Mouse (Mus musculus): ENCODE data around the gene Eras. TPM values are rescaled to one million over a fixed set of nuclear protein-coding genes. Genes with fewer than 3 reads are reported as not detected.

Gene Eras
- polyA plus RNA-seq, 1 experiment from 2014 or later = not detected

DNA sequence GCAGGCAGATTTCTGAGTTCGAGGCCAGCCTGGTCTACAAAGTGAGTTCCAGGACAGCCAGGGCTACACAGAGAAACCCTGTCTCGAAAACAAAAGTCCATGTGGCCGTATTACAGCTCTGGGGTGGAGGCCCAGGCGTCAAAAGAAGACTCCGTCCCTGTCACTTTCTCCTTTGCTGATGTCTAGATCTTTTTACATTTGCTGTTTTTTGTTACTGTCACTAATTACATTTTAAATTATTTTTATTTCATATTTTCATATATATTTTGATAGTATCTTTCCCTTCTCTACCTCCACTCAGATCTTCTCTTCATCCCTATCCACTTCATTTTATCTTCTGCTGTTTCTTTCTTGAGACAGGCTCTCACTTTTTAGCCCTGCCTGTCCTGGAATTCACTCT, 20.7 kb downstream of the Eras start, which contains the start of gene Gm10491:
TSS of gene Gm10491 (minus strand) at position 101 of the 400 bp plus-strand sequence.
- no peak for ATAC-seq (ENCODE audit: low FRiP score)
- 78% methylated on average over 5 of the region's 5 CpGs for WGBS
- no peak within 1 kb of the TSS for H3K9ac ChIP-seq

DNA sequence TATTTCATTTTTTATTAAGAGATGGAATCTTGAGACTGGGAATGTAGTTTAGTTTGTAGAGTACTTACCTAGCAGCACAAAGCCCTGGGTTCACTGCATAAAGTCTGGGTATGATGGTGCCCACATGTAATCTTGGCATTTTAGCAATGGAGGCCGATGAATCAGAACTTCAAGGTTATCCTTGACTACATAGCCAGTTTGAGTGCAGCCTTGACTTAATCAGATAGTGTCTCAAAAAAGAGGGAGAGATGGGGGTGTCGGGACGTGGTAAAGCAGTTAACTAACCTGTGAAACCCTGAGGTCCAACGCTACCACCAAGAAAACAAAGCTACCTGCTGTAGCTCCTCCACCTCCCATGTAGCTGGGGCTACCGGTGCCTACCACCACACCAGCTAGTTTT, 24.0 kb downstream of the Eras start:
- Histone ChIP-seq H3K27ac (no peak overlapping the region), H3K4me3 (no peak overlapping the region), H3K4me1 (0 out of 2 replicates have a peak, but pooled peaks cover 2% of the 10 kb centered on the region), H3K9me3 (replicated peaks) (no peaks in the 10 kb centered on the region), H3K27me3 (no peaks in the 10 kb centered on the region), H3K9ac (no peak overlapping the region), H3K36me3 (0 out of 2 replicates have a peak, but pooled peaks cover 10% of the 10 kb centered on the region), H3K4me2 (replicated peaks) (no peak overlapping the region)
- WGBS = 95% methylated on average over 5 of the region's 5 CpGs
- ATAC-seq (ENCODE audit: low FRiP score) = no peak

More for the DNA sequence above, 20.7 kb downstream of the Eras start, which contains the start of gene Gm10491:
- H3K27ac ChIP-seq = no peak within 1 kb of the TSS
- H3K4me2 ChIP-seq (replicated peaks) = no peak within 1 kb of the TSS
- no peaks in the 10 kb centered on the region for H3K27me3 ChIP-seq
- H3K9me3 ChIP-seq (replicated peaks) = no peaks in the 10 kb centered on the region
- H3K36me3 ChIP-seq = 0 out of 2 replicates have a peak, but pooled peaks cover 10% of the 10 kb centered on the region
- no peak within 1 kb of the TSS for H3K4me3 ChIP-seq
- no peaks in the 10 kb centered on the region for H3K4me1 ChIP-seq

- Histone ChIP-seq H3K4me1 (peaks cover 8% of the 10 kb centered on the region), H3K27me3 (no peaks in the 10 kb centered on the region), H3K27ac (peak within 1 kb of the TSS; percentile 86), H3K4me3 (peak within 1 kb of the TSS; percentile 53), H3K4me2 (replicated peaks) (peak within 1 kb of the TSS; percentile 62), H3K36me3 (peaks cover 15% of the 10 kb centered on the region), H3K9ac (peak within 1 kb of the TSS; percentile 53), H3K9me3 (replicated peaks) (no peaks in the 10 kb centered on the region)
- 19% methylated on average over 62 of the region's 62 CpGs for WGBS
- peak; percentile 99 for ATAC-seq (ENCODE audit: low FRiP score)
These were observed 29.2 kb downstream of the Eras start, which contains the start of the genes Pqbp1 and Timm17b for GRCm38 (mm10) chrX:7898880-7899874. Pqbp1 (minus strand) TSS chrX:7899269. Timm17b (plus strand) TSS chrX:7899357.

DNA sequence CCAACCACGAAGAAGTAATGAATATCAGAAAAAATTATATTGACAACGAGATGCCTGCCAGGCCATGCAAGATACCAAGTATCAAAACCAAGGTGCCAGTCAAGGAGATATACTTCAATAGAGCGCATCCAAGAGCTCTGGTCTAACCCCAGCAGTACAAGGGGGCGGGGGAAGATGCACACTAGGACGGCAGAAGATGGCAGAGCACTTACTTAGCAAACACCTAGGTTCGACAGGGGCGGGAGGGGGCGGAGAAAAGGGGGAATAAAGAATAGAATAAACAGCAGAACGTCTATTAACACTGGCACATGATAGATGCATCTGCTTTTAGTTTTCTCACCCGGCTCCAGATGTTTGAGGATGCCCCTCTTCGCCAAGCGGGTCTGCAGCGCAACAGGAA, 30.2 kb downstream of the Eras start:
- Histone ChIP-seq H3K4me2 (replicated peaks) (peak overlapping the region; percentile 62), H3K27ac (0 out of 2 replicates have a peak overlapping the region, but pooled peaks have one; percentile 86), H3K36me3 (peaks cover 17% of the 10 kb centered on the region), H3K4me1 (peaks cover 8% of the 10 kb centered on the region), H3K27me3 (no peaks in the 10 kb centered on the region), H3K4me3 (peak overlapping the region; percentile 53), H3K9ac (peak overlapping the region; percentile 53), H3K9me3 (replicated peaks) (no peaks in the 10 kb centered on the region)
- no peak for ATAC-seq (ENCODE audit: low FRiP score)
- 39% methylated on average over 13 of the region's 13 CpGs for WGBS

GRCm38 (mm10) chrX:7883841-7884567, 44.4 kb downstream of the Eras start, which contains the start of gene Slc35a2:
Slc35a2 (plus strand) TSS chrX:7884028.
- H3K36me3 ChIP-seq = 0 out of 2 replicates have a peak, but pooled peaks cover 2% of the 10 kb centered on the region
- WGBS = 20% methylated on average over 49 of the region's 49 CpGs
- peak; percentile 88 for ATAC-seq (ENCODE audit: low FRiP score)
- no peaks in the 10 kb centered on the region for H3K27me3 ChIP-seq
- peak within 1 kb of the TSS; percentile 54 for H3K9ac ChIP-seq
- H3K4me2 ChIP-seq (replicated peaks) = peak within 1 kb of the TSS; percentile 61
- peak within 1 kb of the TSS; percentile 85 for H3K27ac ChIP-seq
- no peaks in the 10 kb centered on the region for H3K9me3 ChIP-seq (replicated peaks)
- peaks cover 7% of the 10 kb centered on the region for H3K4me1 ChIP-seq
- peak within 1 kb of the TSS; percentile 53 for H3K4me3 ChIP-seq

DNA sequence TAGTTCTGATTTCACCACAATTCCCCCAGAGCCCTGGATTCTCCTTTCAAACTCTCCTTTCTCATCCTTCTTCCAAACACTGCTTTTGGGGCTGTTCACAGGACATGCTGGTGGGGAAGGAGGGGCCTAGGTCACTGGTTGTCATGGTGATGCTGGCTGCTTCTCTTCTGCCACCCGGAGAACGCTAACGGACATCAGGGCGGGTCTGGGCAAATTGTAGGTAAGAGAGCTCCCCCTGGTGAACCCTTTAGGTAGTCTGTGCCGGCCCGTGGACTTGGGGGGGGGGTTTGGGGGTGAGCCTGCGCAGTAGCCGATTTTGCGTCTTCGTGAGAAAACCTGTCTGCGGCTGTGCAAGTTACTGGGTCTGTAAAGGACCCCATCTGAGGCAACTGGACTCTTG, 48.6 kb downstream of the Eras start:
- no peak overlapping the region for H3K9ac ChIP-seq
- no peaks in the 10 kb centered on the region for H3K27me3 ChIP-seq

DNA sequence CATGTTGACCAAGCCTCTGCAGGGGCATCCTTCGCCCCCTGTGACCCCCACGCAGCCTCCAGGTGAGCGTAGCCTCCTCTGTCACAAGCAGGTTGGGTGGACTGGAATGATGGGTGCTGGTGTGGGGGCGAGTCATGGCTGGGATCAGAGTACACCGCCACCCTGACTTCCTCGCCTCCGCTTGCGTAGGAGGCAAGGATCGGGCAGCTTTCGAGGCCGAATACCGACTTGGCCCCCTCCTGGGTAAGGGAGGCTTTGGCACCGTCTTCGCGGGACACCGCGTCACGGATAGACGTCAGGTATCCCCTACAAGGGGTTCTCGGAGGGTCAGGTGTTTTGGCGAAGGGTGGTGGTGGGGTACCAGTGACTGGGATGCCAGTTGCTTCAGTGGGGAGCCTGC, 49.9 kb downstream of the Eras start:
- peaks cover 9% of the 10 kb centered on the region; the same call in 1 of the 2 replicates for H3K4me1 ChIP-seq
- peak overlapping the region; percentile 80 for H3K4me2 ChIP-seq (replicated peaks)
- H3K9ac ChIP-seq = peak overlapping the region; percentile 49
- 0 out of 2 replicates have a peak, but pooled peaks cover 7% of the 10 kb centered on the region for H3K36me3 ChIP-seq
- H3K27ac ChIP-seq = no peak overlapping the region
- no peaks in the 10 kb centered on the region for H3K9me3 ChIP-seq (replicated peaks)
- peak overlapping the region; percentile 41 for H3K4me3 ChIP-seq
- no peak; the same call in 1 of the 2 replicates for ATAC-seq (ENCODE audit: low FRiP score)
- no peaks in the 10 kb centered on the region for H3K27me3 ChIP-seq
- 12% methylated on average over 21 of the region's 21 CpGs for WGBS

More for the DNA sequence above, 48.6 kb downstream of the Eras start:
- Histone ChIP-seq H3K4me3 (peak overlapping the region; percentile 13), H3K4me1 (peaks cover 10% of the 10 kb centered on the region), H3K4me2 (replicated peaks) (peak overlapping the region; percentile 80), H3K9me3 (replicated peaks) (no peaks in the 10 kb centered on the region), H3K36me3 (no peaks in the 10 kb centered on the region), H3K27ac (no peak overlapping the region)
- peak; percentile 63 for ATAC-seq (ENCODE audit: low FRiP score)
- WGBS = 16% methylated on average over 11 of the region's 11 CpGs

GRCm38 (mm10) chrX:7878007-7878419, 50.4 kb downstream of the Eras start, which contains the start of gene Pim2:
Pim2 (plus strand) TSS chrX:7878262.
- Histone ChIP-seq H3K9ac (peak within 1 kb of the TSS; percentile 49), H3K36me3 (0 out of 2 replicates have a peak, but pooled peaks cover 8% of the 10 kb centered on the region), H3K4me3 (peak within 1 kb of the TSS; percentile 41), H3K4me2 (replicated peaks) (peak within 1 kb of the TSS; percentile 80), H3K4me1 (peaks cover 9% of the 10 kb centered on the region; the same call in 1 of the 2 replicates), H3K9me3 (replicated peaks) (no peaks in the 10 kb centered on the region), H3K27ac (peak within 1 kb of the TSS; percentile 32; the same call in 1 of the 2 replicates), H3K27me3 (no peaks in the 10 kb centered on the region)
- WGBS = 17% methylated on average over 35 of the region's 38 CpGs
- ATAC-seq (ENCODE audit: low FRiP score) = peak; percentile 86

Other genes starting within 250 kb of the Eras start
- gene Magix, start 247.4 kb downstream of the Eras start, polyA plus RNA-seq (2016; fragmentation: Nextera tagmentation; extraction: Ambion mirVana) = 0.50 TPM in 1 of 2 replicates, not detected in the other
- gene Gpkow, start 231.5 kb downstream of the Eras start, polyA plus RNA-seq (2016; fragmentation: Nextera tagmentation; extraction: Ambion mirVana) = 45.5 and 46.4 TPM in 2 replicates
- 23.6 and 30.0 TPM in 2 replicates for gene Wdr45, start 214.3 kb downstream of the Eras start, polyA plus RNA-seq (2016; fragmentation: Nextera tagmentation; extraction: Ambion mirVana)
- gene Gm45208, start 206.4 kb downstream of the Eras start, polyA plus RNA-seq (2016; fragmentation: Nextera tagmentation; extraction: Ambion mirVana) = 1.7 TPM in 1 of 2 replicates, not detected in the other
- 86.0 and 88.5 TPM in 2 replicates for gene Praf2, start 200.2 kb downstream of the Eras start, polyA plus RNA-seq (2016; fragmentation: Nextera tagmentation; extraction: Ambion mirVana)
- 34.5 and 37.7 TPM in 2 replicates for gene Ccdc120, start 177.7 kb downstream of the Eras start, polyA plus RNA-seq (2016; fragmentation: Nextera tagmentation; extraction: Ambion mirVana)
- 33.9 and 34.8 TPM in 2 replicates for gene Tfe3, start 166.0 kb downstream of the Eras start, polyA plus RNA-seq (2016; fragmentation: Nextera tagmentation; extraction: Ambion mirVana)
- 72.5 and 79.2 TPM in 2 replicates for gene Gripap1, start 138.8 kb downstream of the Eras start, polyA plus RNA-seq (2016; fragmentation: Nextera tagmentation; extraction: Ambion mirVana)
- gene Kcnd1, start 106.3 kb downstream of the Eras start, polyA plus RNA-seq (2016; fragmentation: Nextera tagmentation; extraction: Ambion mirVana) = 1.1 and 2.0 TPM in 2 replicates
- 60.8 and 72.2 TPM in 2 replicates for gene Otud5, start 87.2 kb downstream of the Eras start, polyA plus RNA-seq (2016; fragmentation: Nextera tagmentation; extraction: Ambion mirVana)
- gene Pim2, start 50.3 kb downstream of the Eras start, polyA plus RNA-seq (2016; fragmentation: Nextera tagmentation; extraction: Ambion mirVana) = 9.5 and 10.0 TPM in 2 replicates
- 35.1 and 40.1 TPM in 2 replicates for gene Slc35a2, start 44.6 kb downstream of the Eras start, polyA plus RNA-seq (2016; fragmentation: Nextera tagmentation; extraction: Ambion mirVana)
- gene Pqbp1, start 29.3 kb downstream of the Eras start, polyA plus RNA-seq (2016; fragmentation: Nextera tagmentation; extraction: Ambion mirVana) = 172 and 178 TPM in 2 replicates
- gene Timm17b, start 29.2 kb downstream of the Eras start, polyA plus RNA-seq (2016; fragmentation: Nextera tagmentation; extraction: Ambion mirVana) = 138 and 144 TPM in 2 replicates
- not detected in 2 replicates for gene Gm10491, start 20.8 kb downstream of the Eras start, polyA plus RNA-seq (2016; fragmentation: Nextera tagmentation; extraction: Ambion mirVana)
- gene Gm10490, start 19.1 kb downstream of the Eras start, polyA plus RNA-seq (2016; fragmentation: Nextera tagmentation; extraction: Ambion mirVana) = not detected in 2 replicates
- 102 and 111 TPM in 2 replicates for gene Pcsk1n, start 8.8 kb downstream of the Eras start, polyA plus RNA-seq (2016; fragmentation: Nextera tagmentation; extraction: Ambion mirVana)
- gene Hdac6, start 19.3 kb upstream of the Eras start, polyA plus RNA-seq (2016; fragmentation: Nextera tagmentation; extraction: Ambion mirVana) = 68.2 and 68.5 TPM in 2 replicates
- 0.98 and 1.5 TPM in 2 replicates for gene Gata1, start 49.5 kb upstream of the Eras start, polyA plus RNA-seq (2016; fragmentation: Nextera tagmentation; extraction: Ambion mirVana)
- not detected in 2 replicates for gene Glod5, start 89.9 kb upstream of the Eras start, polyA plus RNA-seq (2016; fragmentation: Nextera tagmentation; extraction: Ambion mirVana)
- gene Suv39h1, start 146.2 kb upstream of the Eras start, polyA plus RNA-seq (2016; fragmentation: Nextera tagmentation; extraction: Ambion mirVana) = 58.6 and 60.2 TPM in 2 replicates
- 0.21 TPM in 1 of 2 replicates, not detected in the other for gene Was, start 161.9 kb upstream of the Eras start, polyA plus RNA-seq (2016; fragmentation: Nextera tagmentation; extraction: Ambion mirVana)
- gene Wdr13, start 204.3 kb upstream of the Eras start, polyA plus RNA-seq (2016; fragmentation: Nextera tagmentation; extraction: Ambion mirVana) = 40.5 and 42.6 TPM in 2 replicates
- 401 and 433 TPM in 2 replicates for gene Rbm3, start 217.3 kb upstream of the Eras start, polyA plus RNA-seq (2016; fragmentation: Nextera tagmentation; extraction: Ambion mirVana)
- gene Tbc1d25, start 247.6 kb upstream of the Eras start, polyA plus RNA-seq (2016; fragmentation: Nextera tagmentation; extraction: Ambion mirVana) = 16.4 and 16.7 TPM in 2 replicates